Mouse (Mus musculus) neutrophil, adult 83 days (primary cell): ENCODE results near the gene Insl5. TPM values are rescaled to one million over a fixed set of nuclear protein-coding genes. Genes with fewer than 3 reads are reported as not detected.

Experiments used
- total RNA-seq, 2 experiments: library from RNA; stranded (reverse); gene quantifications; one replicate each; pipeline ENCODE4 v1.2.4; 2023

Insl5 gene
- total RNA-seq: not detected

DNA sequence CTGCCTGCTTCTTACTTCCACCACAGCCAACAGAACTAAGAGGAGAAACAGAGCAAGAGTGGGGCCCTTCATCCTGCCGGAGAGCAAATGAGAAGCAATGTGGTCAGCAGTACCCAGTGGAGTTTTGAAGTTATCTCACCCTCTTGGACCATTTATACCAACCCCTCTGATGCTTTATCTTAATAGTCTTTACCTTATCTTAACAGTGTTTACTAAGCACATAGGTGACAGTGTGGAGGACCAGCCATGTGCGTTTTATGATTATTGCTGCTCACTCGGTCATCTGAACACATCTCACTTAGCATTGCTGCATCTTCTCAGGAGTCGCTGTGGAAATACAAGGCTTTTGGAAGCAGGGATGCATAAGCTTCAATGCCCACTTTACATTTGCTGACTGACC is at the start of gene Insl5:
Gene Insl5, minus strand, starts transcription at position 222 of the 400 bp plus-strand sequence.

DNA sequence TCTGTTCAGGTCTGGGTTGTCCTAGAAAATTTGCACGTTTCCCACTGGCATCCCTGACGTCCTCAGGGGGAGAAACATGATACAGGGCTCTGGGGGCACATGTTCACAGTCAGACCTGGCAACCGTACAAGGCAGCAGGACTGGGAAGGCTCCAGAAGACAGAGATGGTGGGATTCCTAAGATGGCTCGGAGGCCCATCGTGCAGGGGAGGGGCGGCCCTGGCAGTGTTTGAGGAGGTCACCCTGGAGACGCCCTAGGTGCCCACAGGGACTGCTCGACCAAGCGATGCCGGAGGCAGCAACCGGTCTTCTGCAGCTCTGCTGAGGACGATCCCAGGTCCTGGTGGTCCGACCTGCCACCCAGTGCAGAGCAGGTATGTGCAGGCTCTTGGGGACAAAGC is 48.2 kb downstream of the Insl5 start, which contains the start of gene Tctex1d1:
Gene Tctex1d1, plus strand, starts transcription at position 167 of the 400 bp plus-strand sequence.

Other genes starting within 250 kb of the Insl5 start
- not detected for gene Tctex1d1, start 48.2 kb downstream of the Insl5 start, total RNA-seq
- gene Mier1, start 87.5 kb upstream of the Insl5 start, total RNA-seq: 10 to 100 TPM; 70.9 to 74.3 TPM
- 1 to 10 TPM; 3.8 TPM for gene Wdr78, start 87.7 kb upstream of the Insl5 start, total RNA-seq
- gene Slc35d1, start 188.3 kb upstream of the Insl5 start, total RNA-seq: 1 to 10 TPM; 4.6 to 9.4 TPM